Comparison of ENCODE assay signal across 14 mouse cellular contexts in the genomic region with DNA sequence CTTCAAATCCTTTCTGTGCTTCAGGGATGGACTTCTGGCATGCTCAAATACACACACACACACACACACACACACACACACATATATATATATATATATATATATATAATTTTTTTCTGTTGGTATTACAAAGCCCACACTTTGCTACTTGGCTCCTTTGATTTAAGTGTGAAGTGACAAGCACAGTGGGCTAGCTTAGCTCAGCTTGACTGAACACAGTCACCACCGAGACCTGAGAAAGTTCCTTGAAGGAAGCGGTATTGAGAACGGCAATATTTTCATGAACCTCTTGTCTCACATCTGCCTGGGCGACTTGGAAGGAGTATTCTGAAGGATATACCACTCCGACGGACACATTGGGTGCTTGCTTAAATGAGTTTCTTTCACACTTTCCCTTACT.
"Had no signal": no experiment of that assay in that cellular context is flagged by ENCODE, and none has a peak within 500 bp of the region (broad histone marks: within the 10 kb centered on the region; RNA-seq: fewer than 3 reads in every experiment).

No protein-coding gene starts in this region.

- ATAC-seq: midbrain, embryonic 13.5 days; midbrain, embryonic 16.5 days had no signal

- H3K36me3 ChIP-seq: midbrain, embryonic 13.5 days; neural tube, embryonic 12.5 days; stomach, embryonic 15.5 days had no signal

- H3K4me2 ChIP-seq: lung, embryonic 14.5 days; midbrain, embryonic 11.5 days; midbrain, embryonic 13.5 days; neural tube, embryonic 12.5 days; stomach, embryonic 15.5 days had no signal

- H3K9ac ChIP-seq: liver, embryonic 14.5 days; lung, embryonic 14.5 days; midbrain, embryonic 13.5 days; neural tube, embryonic 12.5 days; stomach, embryonic 15.5 days had no signal

- H3K9me3 ChIP-seq: megakaryocyte, embryonic 14.5 days; midbrain, embryonic 13.5 days; neural tube, embryonic 12.5 days; stomach, embryonic 15.5 days had no signal

- H3K4me3 ChIP-seq: megakaryocyte, embryonic 14.5 days; midbrain, embryonic 13.5 days; neural tube, embryonic 12.5 days; stomach, embryonic 15.5 days had no signal

- DNase-seq: lung, adult 18-20 months; right cerebral cortex, postnatal 14 days; thymus, adult 2 months; thymus, postnatal 25 days; thymus, postnatal 4 days had no signal

- H3K27me3 ChIP-seq: megakaryocyte, embryonic 14.5 days; midbrain, embryonic 13.5 days; neural tube, embryonic 12.5 days; stomach, embryonic 15.5 days had no signal

- H3K27ac ChIP-seq: liver, embryonic 14.5 days; midbrain, embryonic 13.5 days; neural tube, embryonic 12.5 days; stomach, embryonic 15.5 days; stomach, postnatal 0 days had no signal

- H3K4me1 ChIP-seq: neural tube, embryonic 12.5 days; stomach, embryonic 15.5 days had no signal
